Mouse (Mus musculus): ENCODE measurements at regions not wholly inside any gene's neighbourhood (a gene's known extent, or its start where the extent isn't known, plus 50 kb on each side); places are given as distances from the start of the nearest gene placed in this dataset.

- no peaks in the 10 kb centered on the region for H3K9me3 ChIP-seq (ENCODE audit: control insufficient read depth, low read length)
- H3K4me1 ChIP-seq (ENCODE audit: control insufficient read depth, insufficient read depth, low read length) = no peaks in the 10 kb centered on the region
- no peak overlapping the region for H3K27ac ChIP-seq (ENCODE audit: low read depth, low read length)
- H3K4me3 ChIP-seq (ENCODE audit: low read depth, low read length) = no peak overlapping the region
- ATAC-seq (ENCODE audit: insufficient read depth, low FRiP score, low TSS enrichment) = peak; percentile 53; the same call in 1 of the 2 replicates
- no peaks in the 10 kb centered on the region for H3K27me3 ChIP-seq (ENCODE audit: control insufficient read depth, insufficient read depth, low read length)
- H3K4me2 ChIP-seq (ENCODE audit: low read depth) = no peak overlapping the region
- no peak for DNase-seq (ENCODE audit: low spot score)
- no peaks in the 10 kb centered on the region for H3K36me3 ChIP-seq (ENCODE audit: control insufficient read depth, insufficient read depth, low read length)
- 34% methylated on average over 7 of the region's 7 CpGs for WGBS
- no peak overlapping the region for H3K9ac ChIP-seq (ENCODE audit: low read length)
Observed at GRCm38 (mm10) chr11:24452267-24452666, 374.4 kb downstream of the Bcl11a start.

GRCm38 (mm10) chr11:24464642-24465041 lies 386.8 kb downstream of the Bcl11a start:
- Histone ChIP-seq H3K9ac (ENCODE audit: low read length) (no peak overlapping the region), H3K4me3 (ENCODE audit: low read depth, low read length) (no peak overlapping the region), H3K4me1 (ENCODE audit: control insufficient read depth, insufficient read depth, low read length) (no peaks in the 10 kb centered on the region), H3K36me3 (ENCODE audit: control insufficient read depth, insufficient read depth, low read length) (no peaks in the 10 kb centered on the region), H3K27me3 (ENCODE audit: control insufficient read depth, insufficient read depth, low read length) (no peaks in the 10 kb centered on the region), H3K9me3 (ENCODE audit: control insufficient read depth, low read length) (no peaks in the 10 kb centered on the region), H3K4me2 (ENCODE audit: low read depth) (no peak overlapping the region), H3K27ac (ENCODE audit: low read depth, low read length) (no peak overlapping the region)
- ATAC-seq (ENCODE audit: insufficient read depth, low FRiP score, low TSS enrichment) = no peak
- no peak for DNase-seq (ENCODE audit: low spot score)
- whole genome bisulfite sequencing = 74% methylated on average over 4 of the region's 4 CpGs

- WGBS = 91% methylated on average over 8 of the region's 8 CpGs
- Histone ChIP-seq H3K36me3 (ENCODE audit: control insufficient read depth, insufficient read depth, low read length) (no peaks in the 10 kb centered on the region), H3K27ac (ENCODE audit: low read depth, low read length) (no peak overlapping the region), H3K4me2 (ENCODE audit: low read depth) (no peak overlapping the region), H3K4me3 (ENCODE audit: low read depth, low read length) (no peak overlapping the region), H3K4me1 (ENCODE audit: control insufficient read depth, insufficient read depth, low read length) (no peaks in the 10 kb centered on the region), H3K9me3 (ENCODE audit: control insufficient read depth, low read length) (no peaks in the 10 kb centered on the region), H3K27me3 (ENCODE audit: control insufficient read depth, insufficient read depth, low read length) (no peaks in the 10 kb centered on the region), H3K9ac (ENCODE audit: low read length) (no peak overlapping the region)
- no peak for ATAC-seq (ENCODE audit: insufficient read depth, low FRiP score, low TSS enrichment)
- DNase-seq (ENCODE audit: low spot score) = no peak
Observed at GRCm38 (mm10) chr11:24467458-24467857, 389.6 kb downstream of the Bcl11a start.

- Histone ChIP-seq H3K9ac (ENCODE audit: low read length) (no peak overlapping the region), H3K4me1 (ENCODE audit: control insufficient read depth, insufficient read depth, low read length) (no peaks in the 10 kb centered on the region), H3K36me3 (ENCODE audit: control insufficient read depth, insufficient read depth, low read length) (no peaks in the 10 kb centered on the region), H3K9me3 (ENCODE audit: control insufficient read depth, low read length) (no peaks in the 10 kb centered on the region), H3K27me3 (ENCODE audit: control insufficient read depth, insufficient read depth, low read length) (no peaks in the 10 kb centered on the region), H3K27ac (ENCODE audit: low read depth, low read length) (no peak overlapping the region), H3K4me2 (ENCODE audit: low read depth) (no peak overlapping the region), H3K4me3 (ENCODE audit: low read depth, low read length) (no peak overlapping the region)
- no peak for DNase-seq (ENCODE audit: low spot score)
- no peak for ATAC-seq (ENCODE audit: insufficient read depth, low FRiP score, low TSS enrichment)
Observed at GRCm38 (mm10) chr11:24470469-24470868, 392.6 kb downstream of the Bcl11a start.

- no peaks in the 10 kb centered on the region for H3K27me3 ChIP-seq (ENCODE audit: control insufficient read depth, insufficient read depth, low read length)
- no peaks in the 10 kb centered on the region for H3K9me3 ChIP-seq (ENCODE audit: control insufficient read depth, low read length)
- no peak overlapping the region for H3K9ac ChIP-seq (ENCODE audit: low read length)
- no peak overlapping the region for H3K4me3 ChIP-seq (ENCODE audit: low read depth, low read length)
- no peak overlapping the region for H3K4me2 ChIP-seq (ENCODE audit: low read depth)
- H3K36me3 ChIP-seq (ENCODE audit: control insufficient read depth, insufficient read depth, low read length) = no peaks in the 10 kb centered on the region
- H3K4me1 ChIP-seq (ENCODE audit: control insufficient read depth, insufficient read depth, low read length) = no peaks in the 10 kb centered on the region
- H3K27ac ChIP-seq (ENCODE audit: low read depth, low read length) = no peak overlapping the region
- ATAC-seq (ENCODE audit: insufficient read depth, low FRiP score, low TSS enrichment) (no peak), DNase-seq (ENCODE audit: low spot score) (no peak)
- WGBS = 86% methylated on average over 8 of the region's 8 CpGs
Observed at GRCm38 (mm10) chr11:24472617-24473367, 394.9 kb downstream of the Bcl11a start.

GRCm38 (mm10) chr11:24473368-24474010 lies 395.6 kb downstream of the Bcl11a start:
- Histone ChIP-seq H3K9me3 (ENCODE audit: control insufficient read depth, low read length) (no peaks in the 10 kb centered on the region), H3K4me1 (ENCODE audit: control insufficient read depth, insufficient read depth, low read length) (no peaks in the 10 kb centered on the region), H3K27me3 (ENCODE audit: control insufficient read depth, insufficient read depth, low read length) (no peaks in the 10 kb centered on the region), H3K4me2 (ENCODE audit: low read depth) (no peak overlapping the region), H3K9ac (ENCODE audit: low read length) (no peak overlapping the region), H3K27ac (ENCODE audit: low read depth, low read length) (no peak overlapping the region), H3K4me3 (ENCODE audit: low read depth, low read length) (no peak overlapping the region), H3K36me3 (ENCODE audit: control insufficient read depth, insufficient read depth, low read length) (no peaks in the 10 kb centered on the region)
- WGBS = 49% methylated on average over 7 of the region's 7 CpGs
- DNase-seq (ENCODE audit: low spot score) (no peak), ATAC-seq (ENCODE audit: insufficient read depth, low FRiP score, low TSS enrichment) (no peak)

- DNase-seq (ENCODE audit: low spot score) (no peak), ATAC-seq (ENCODE audit: insufficient read depth, low FRiP score, low TSS enrichment) (no peak)
- Histone ChIP-seq H3K4me1 (ENCODE audit: control insufficient read depth, insufficient read depth, low read length) (no peaks in the 10 kb centered on the region), H3K4me3 (ENCODE audit: low read depth, low read length) (no peak overlapping the region), H3K27me3 (ENCODE audit: control insufficient read depth, insufficient read depth, low read length) (no peaks in the 10 kb centered on the region), H3K36me3 (ENCODE audit: control insufficient read depth, insufficient read depth, low read length) (no peaks in the 10 kb centered on the region), H3K9ac (ENCODE audit: low read length) (no peak overlapping the region), H3K4me2 (ENCODE audit: low read depth) (no peak overlapping the region), H3K9me3 (ENCODE audit: control insufficient read depth, low read length) (no peaks in the 10 kb centered on the region), H3K27ac (ENCODE audit: low read depth, low read length) (no peak overlapping the region)
- 55% methylated on average over 11 of the region's 11 CpGs for WGBS
Observed at GRCm38 (mm10) chr11:24502722-24503424, 425.0 kb downstream of the Bcl11a start.

- Histone ChIP-seq H3K9me3 (ENCODE audit: control insufficient read depth, low read length) (no peaks in the 10 kb centered on the region), H3K36me3 (ENCODE audit: control insufficient read depth, insufficient read depth, low read length) (no peaks in the 10 kb centered on the region), H3K4me1 (ENCODE audit: control insufficient read depth, insufficient read depth, low read length) (no peaks in the 10 kb centered on the region), H3K27ac (ENCODE audit: low read depth, low read length) (no peak overlapping the region), H3K4me2 (ENCODE audit: low read depth) (no peak overlapping the region), H3K4me3 (ENCODE audit: low read depth, low read length) (no peak overlapping the region), H3K27me3 (ENCODE audit: control insufficient read depth, insufficient read depth, low read length) (no peaks in the 10 kb centered on the region), H3K9ac (ENCODE audit: low read length) (no peak overlapping the region)
- DNase-seq (ENCODE audit: low spot score) = no peak
- ATAC-seq (ENCODE audit: insufficient read depth, low FRiP score, low TSS enrichment) = no peak
Observed at GRCm38 (mm10) chr11:24515568-24515967, 437.7 kb downstream of the Bcl11a start.

- Histone ChIP-seq H3K4me3 (ENCODE audit: low read depth, low read length) (no peak overlapping the region), H3K4me2 (ENCODE audit: low read depth) (no peak overlapping the region), H3K27me3 (ENCODE audit: control insufficient read depth, insufficient read depth, low read length) (no peaks in the 10 kb centered on the region), H3K9me3 (ENCODE audit: control insufficient read depth, low read length) (no peaks in the 10 kb centered on the region), H3K27ac (ENCODE audit: low read depth, low read length) (no peak overlapping the region), H3K4me1 (ENCODE audit: control insufficient read depth, insufficient read depth, low read length) (no peaks in the 10 kb centered on the region), H3K36me3 (ENCODE audit: control insufficient read depth, insufficient read depth, low read length) (no peaks in the 10 kb centered on the region), H3K9ac (ENCODE audit: low read length) (no peak overlapping the region)
- 80% methylated on average over 7 of the region's 7 CpGs for WGBS
- DNase-seq (ENCODE audit: low spot score) (no peak), ATAC-seq (ENCODE audit: insufficient read depth, low FRiP score, low TSS enrichment) (no peak)
Observed at GRCm38 (mm10) chr11:24535462-24535861, 457.6 kb downstream of the Bcl11a start.
